Mouse (Mus musculus): ENCODE data around the gene Smco4.

GRCm38 (mm10) chr9:15447397-15447796 lies 45.8 kb upstream of the Smco4 start:
- TF ChIP-seq CTCF (IDR thresholded peaks at IDR 0.05; ENCODE audit: extremely low read depth, insufficient read length, insufficient replicate concordance, low read depth, low read length), result no peak
- TF ChIP-seq POLR2A (IDR thresholded peaks at IDR 0.05; ENCODE audit: low read depth, low read length), result no peak

All from small intestine, adult 2 months (tissue).